Mouse (Mus musculus) neural tube, embryonic 11.5 days (tissue): ENCODE measurements at regions not wholly inside any gene's neighbourhood (a gene's known extent, or its start where the extent isn't known, plus 50 kb on each side); places are given as distances from the start of the nearest gene placed in this dataset.

Experiments used
- ATAC-seq: fragments of 200-750 bp; cut with Nextera tagmentation; 2 replicates; pipeline ENCODE4 v1.8.0; 2017; ENCODE audit warnings: moderate number of reproducible peaks, mild to moderate bottlenecking, moderate TSS enrichment, moderate library complexity; ENCODE audit not compliant: insufficient read depth, low FRiP score, low TSS enrichment
- DNase-seq: peaks from one replicate; pipeline ENCODE4 v3.0.0-alpha.2; 2015; ENCODE audit warnings: low spot score
- H3K27ac ChIP-seq: fragments of 300-500 bp; sonication (generic); 2 replicates; pipeline ENCODE4 v1.5.1; 2014; ENCODE audit warnings: low read depth, mild to moderate bottlenecking, low read length
- H3K27me3 ChIP-seq: fragments of 300-500 bp; sonication (generic); 2 replicates; pipeline ENCODE4 v1.6.1; 2014; ENCODE audit warnings: mild to moderate bottlenecking, low read length, mixed read lengths; ENCODE audit not compliant: control insufficient read depth, insufficient read depth
- H3K36me3 ChIP-seq: fragments of 300-500 bp; sonication (generic); 2 replicates; pipeline ENCODE4 v1.6.1; 2014; ENCODE audit warnings: mild to moderate bottlenecking, low read length, moderate library complexity, mixed read lengths; ENCODE audit not compliant: control insufficient read depth, insufficient read depth
- H3K4me1 ChIP-seq: fragments of 300-500 bp; sonication (generic); 2 replicates; pipeline ENCODE4 v1.6.1; 2014; ENCODE audit warnings: low read length, mixed read lengths; ENCODE audit not compliant: control insufficient read depth, insufficient read depth
- H3K4me2 ChIP-seq: fragments of 300-500 bp; sonication (generic); 2 replicates; pipeline ENCODE4 v1.6.1; 2014; ENCODE audit warnings: low read depth, mild to moderate bottlenecking, moderate library complexity
- H3K4me3 ChIP-seq: fragments of 300-500 bp; sonication (generic); 2 replicates; pipeline ENCODE4 v1.5.1; 2014; ENCODE audit warnings: low read depth, low read length
- H3K9ac ChIP-seq: fragments of 300-500 bp; sonication (generic); 2 replicates; pipeline ENCODE4 v1.6.1; 2014; ENCODE audit warnings: mild to moderate bottlenecking, low read length
- H3K9me3 ChIP-seq: fragments of 300-500 bp; sonication (generic); 2 replicates; pipeline ENCODE4 v1.6.1; 2016; ENCODE audit warnings: low read length; ENCODE audit not compliant: control insufficient read depth
- WGBS: fragments of 180-500 bp; shearing (Covaris S2); extraction: QIAGEN DNeasy Blood & Tissue Kit; methylation state at CpG from one replicate; pipeline ENCODE4 v1.1.7; 2014; 5-methylcytosine and 5-hydroxymethylcytosine counted together

- Histone ChIP-seq H3K9me3 (no peaks in the 10 kb centered on the region), H3K36me3 (no peaks in the 10 kb centered on the region), H3K4me2 (no peak overlapping the region), H3K4me3 (no peak overlapping the region), H3K27ac (no peak overlapping the region), H3K9ac (no peak overlapping the region), H3K4me1 (no peaks in the 10 kb centered on the region), H3K27me3 (no peaks in the 10 kb centered on the region)
- DNase-seq (peak; percentile 71), ATAC-seq (no peak)
- 24% methylated on average over 6 of the region's 6 CpGs for WGBS
These were observed 68.6 kb upstream of the Rph3a start for GRCm38 (mm10) chr5:121078531-121078930.

GRCm38 (mm10) chr5:121076741-121077140 is 66.8 kb upstream of the Rph3a start:
- H3K4me2 ChIP-seq, result no peak overlapping the region
- no peak for ATAC-seq

DNA sequence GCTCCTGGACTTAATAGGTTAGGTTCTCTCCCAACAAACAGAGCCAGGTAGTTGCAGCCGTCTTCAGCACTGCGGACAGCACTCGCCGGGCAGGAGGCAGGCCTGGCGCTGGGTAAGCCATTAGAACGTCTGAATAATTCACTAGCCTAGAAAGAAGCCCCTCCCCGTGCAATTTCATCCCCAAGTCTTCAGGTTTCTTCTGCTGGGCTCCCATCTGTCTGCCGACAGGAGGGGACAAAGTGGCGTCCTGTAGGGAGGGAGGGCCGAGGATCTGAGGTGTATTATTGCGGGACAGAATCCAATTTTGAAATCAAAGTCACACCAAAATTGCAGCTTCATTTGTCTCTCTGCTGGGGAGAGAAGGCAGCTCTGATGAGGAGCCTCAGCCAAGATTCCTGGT is 58.9 kb upstream of the Rph3a start:
- ATAC-seq, result no peak

More at GRCm38 (mm10) chr5:121076741-121077140, 66.8 kb upstream of the Rph3a start:
- no peak overlapping the region for H3K9ac ChIP-seq
- H3K9me3 ChIP-seq, result no peaks in the 10 kb centered on the region
- 70% methylated on average over 6 of the region's 7 CpGs for WGBS
- H3K27me3 ChIP-seq, result no peaks in the 10 kb centered on the region
- no peak overlapping the region for H3K4me3 ChIP-seq
- H3K4me1 ChIP-seq, result no peaks in the 10 kb centered on the region
- H3K36me3 ChIP-seq, result no peaks in the 10 kb centered on the region
- peak; percentile 38 for DNase-seq
- H3K27ac ChIP-seq, result no peak overlapping the region

DNA sequence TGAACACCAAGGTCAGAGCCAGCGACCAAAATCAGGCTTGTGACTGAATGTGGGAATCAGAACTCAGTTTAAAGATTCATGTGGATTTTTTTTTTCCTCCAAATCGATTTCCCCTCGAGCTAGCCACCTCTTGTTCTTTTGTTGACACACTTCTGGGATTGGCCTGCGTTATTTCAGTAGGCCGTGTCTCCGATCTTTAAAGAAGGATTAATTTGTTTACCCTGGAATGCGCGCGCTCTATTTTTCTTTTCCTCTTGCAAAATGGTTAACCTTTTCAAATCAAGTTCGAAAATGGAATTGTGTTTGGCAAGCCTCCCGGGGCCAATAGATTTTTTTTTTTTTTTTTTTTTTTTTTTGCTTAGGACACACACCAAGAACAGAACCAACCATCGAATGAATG is 54.8 kb upstream of the Rph3a start:
- no peak overlapping the region for H3K4me3 ChIP-seq
- no peak overlapping the region for H3K4me2 ChIP-seq
- DNase-seq (no peak), ATAC-seq (no peak)
- H3K36me3 ChIP-seq, result no peaks in the 10 kb centered on the region
- no peaks in the 10 kb centered on the region for H3K4me1 ChIP-seq
- H3K9ac ChIP-seq, result no peak overlapping the region
- no peaks in the 10 kb centered on the region for H3K9me3 ChIP-seq
- H3K27ac ChIP-seq, result no peak overlapping the region
- 86% methylated on average over 12 of the region's 12 CpGs for WGBS
- no peaks in the 10 kb centered on the region for H3K27me3 ChIP-seq

More for the DNA sequence above, 58.9 kb upstream of the Rph3a start:
- no peaks in the 10 kb centered on the region for H3K27me3 ChIP-seq
- DNase-seq, result peak; percentile 49
- no peak overlapping the region for H3K27ac ChIP-seq
- H3K36me3 ChIP-seq, result no peaks in the 10 kb centered on the region
- no peak overlapping the region for H3K9ac ChIP-seq
- 3% methylated on average over 11 of the region's 11 CpGs for WGBS
- no peaks in the 10 kb centered on the region for H3K9me3 ChIP-seq
- H3K4me1 ChIP-seq, result no peaks in the 10 kb centered on the region
- H3K4me3 ChIP-seq, result no peak overlapping the region
- H3K4me2 ChIP-seq, result no peak overlapping the region

- H3K27ac ChIP-seq, result 0 out of 2 replicates have a peak overlapping the region, but pooled peaks have one; percentile 23
- peak; percentile 26 for DNase-seq
- H3K36me3 ChIP-seq, result no peaks in the 10 kb centered on the region
- no peak overlapping the region for H3K4me2 ChIP-seq
- no peaks in the 10 kb centered on the region for H3K4me1 ChIP-seq
- H3K4me3 ChIP-seq, result no peak overlapping the region
- no peaks in the 10 kb centered on the region for H3K27me3 ChIP-seq
- H3K9me3 ChIP-seq, result no peaks in the 10 kb centered on the region
- H3K9ac ChIP-seq, result no peak overlapping the region
- ATAC-seq, result no peak
- WGBS, result 24% methylated on average over 4 of the region's 4 CpGs
These were observed 53.2 kb upstream of the Rph3a start for GRCm38 (mm10) chr5:121062930-121063584.

DNA sequence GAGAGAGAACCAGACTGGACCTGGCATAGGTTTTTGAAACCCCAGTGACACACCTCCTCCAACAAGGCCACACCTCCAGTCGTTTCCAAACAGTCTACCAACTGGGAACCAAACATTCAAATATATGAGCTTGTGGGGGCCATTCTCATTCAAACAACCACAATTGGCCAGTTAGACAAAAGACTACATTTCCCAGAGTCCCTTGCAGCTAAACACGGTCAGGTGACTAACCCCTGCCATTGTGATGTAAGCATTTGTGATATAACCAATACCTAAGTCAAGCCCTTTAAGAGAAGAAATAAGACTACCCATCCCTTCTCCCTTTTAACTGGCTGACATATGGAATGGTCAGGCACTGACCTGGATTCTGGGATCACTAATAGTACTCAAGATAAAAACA is 51.8 kb upstream of the Rph3a start:
- WGBS, result 62% methylated on average over 2 of the region's 2 CpGs
- no peak for DNase-seq
- no peak overlapping the region for H3K4me3 ChIP-seq

More for the DNA sequence above, 51.8 kb upstream of the Rph3a start:
- H3K9ac ChIP-seq, result no peak overlapping the region
- no peaks in the 10 kb centered on the region for H3K36me3 ChIP-seq
- no peak for ATAC-seq
- H3K4me1 ChIP-seq, result no peaks in the 10 kb centered on the region
- no peak overlapping the region for H3K4me2 ChIP-seq
- H3K9me3 ChIP-seq, result no peaks in the 10 kb centered on the region
- no peak overlapping the region for H3K27ac ChIP-seq
- H3K27me3 ChIP-seq, result no peaks in the 10 kb centered on the region
